22 mouse cellular contexts compared by ENCODE assay signal in genomic region chr19:25154506-25155178, GRCm38 (mm10).
DNase-seq lines count a peak whose midpoint lies in the region; ATAC-seq and TF ChIP-seq lines count a peak whose summit lies in the region.
"Had no signal": no experiment of that assay in that cellular context is flagged by ENCODE, and none has a peak within 500 bp of the region (broad histone marks: within the 10 kb centered on the region; RNA-seq: fewer than 3 reads in every experiment).

No protein-coding gene starts in this region.

- H3K79me2 ChIP-seq in heart, adult 2 months (replicated peaks; ENCODE audit: control insufficient read depth, insufficient read depth, low read length): no peaks in the 10 kb centered on the region

- no peak for DNase-seq in heart, adult 2 months
- DNase-seq in heart, postnatal 14 days: no peak
- DNase-seq in testis, postnatal 10 days (ENCODE audit: low spot score): peak; percentile 23
- DNase-seq in testis, postnatal 14 days (ENCODE audit: low spot score): no peak
- peak; percentile 33 for DNase-seq in retina, postnatal 7 days (ENCODE audit: low read depth, low spot score)
- DNase-seq: adrenal gland, adult 2 months; cerebellum, adult 8-10 months; cerebellum, postnatal 14 days; embryo, embryonic 11 days; gastrocnemius, postnatal 36 days had no signal

- 78% methylated on average over 7 of the region's 7 CpGs for WGBS in heart, adult 2 months
- WGBS in midbrain, embryonic 13.5 days: 41% methylated on average over 7 of the region's 7 CpGs
- 45% methylated on average over 7 of the region's 7 CpGs for WGBS in midbrain, embryonic 15.5 days
- 59% methylated on average over 7 of the region's 7 CpGs for WGBS in forebrain, embryonic 13.5 days

- TF ChIP-seq EP300 in heart, adult 2 months (IDR thresholded peaks at IDR 0.05; ENCODE audit: insufficient read depth, low read depth, low read length): no peak

- no peak overlapping the region for H3K4me2 ChIP-seq in midbrain, embryonic 13.5 days (replicated peaks)
- no peak overlapping the region for H3K4me2 ChIP-seq in midbrain, embryonic 15.5 days
- no peak overlapping the region for H3K4me2 ChIP-seq in forebrain, embryonic 13.5 days
- H3K4me2 ChIP-seq: embryonic facial prominence, embryonic 15.5 days; forebrain, embryonic 15.5 days; heart, embryonic 11.5 days had no signal

- H3K27me3 ChIP-seq in heart, adult 2 months (ENCODE audit: control insufficient read depth, insufficient read depth, low read length): no peaks in the 10 kb centered on the region
- no peaks in the 10 kb centered on the region for H3K27me3 ChIP-seq in midbrain, embryonic 13.5 days
- no peaks in the 10 kb centered on the region for H3K27me3 ChIP-seq in midbrain, embryonic 15.5 days (replicated peaks)
- H3K27me3 ChIP-seq in forebrain, embryonic 13.5 days: no peaks in the 10 kb centered on the region
- H3K27me3 ChIP-seq: CH12.LX; embryonic facial prominence, embryonic 15.5 days; forebrain, embryonic 15.5 days had no signal

- intact Hi-C loops in heart, adult 2 months (cut with DNase I): no loop called here
- intact Hi-C loops in heart, postnatal 14 days (cut with DNase I): no loop called here

- TF ChIP-seq CTCF in heart, adult 2 months (IDR thresholded peaks at IDR 0.05): no peak

- H3K4me3 ChIP-seq in heart, adult 2 months: no peak overlapping the region; the same call in 1 of the 2 replicates
- no peak overlapping the region for H3K4me3 ChIP-seq in midbrain, embryonic 13.5 days (replicated peaks)
- no peak overlapping the region for H3K4me3 ChIP-seq in midbrain, embryonic 15.5 days
- no peak overlapping the region for H3K4me3 ChIP-seq in forebrain, embryonic 13.5 days
- H3K4me3 ChIP-seq: embryonic facial prominence, embryonic 15.5 days; erythroblast, embryonic 14.5 days; forebrain, embryonic 10.5 days; forebrain, embryonic 15.5 days had no signal

- H3K9me3 ChIP-seq in midbrain, embryonic 13.5 days: no peaks in the 10 kb centered on the region
- H3K9me3 ChIP-seq in midbrain, embryonic 15.5 days: no peaks in the 10 kb centered on the region
- H3K9me3 ChIP-seq in forebrain, embryonic 13.5 days (replicated peaks): no peaks in the 10 kb centered on the region
- H3K9me3 ChIP-seq: embryonic facial prominence, embryonic 15.5 days; forebrain, embryonic 10.5 days; forebrain, embryonic 15.5 days had no signal

- ATAC-seq in midbrain, embryonic 13.5 days: 0 out of 2 replicates have a peak, but pooled peaks have one; percentile 55
- no peak for ATAC-seq in midbrain, embryonic 15.5 days (replicated peaks)
- no peak for ATAC-seq in forebrain, embryonic 13.5 days
- ATAC-seq: activated CD4-positive, CD25-positive, alpha-beta regulatory T cell, adult 4 months; forebrain, embryonic 15.5 days; hindbrain, postnatal 0 days; Patski had no signal

- no peak overlapping the region for H3K9ac ChIP-seq in heart, adult 2 months (ENCODE audit: low read depth, low read length)
- no peak overlapping the region for H3K9ac ChIP-seq in midbrain, embryonic 13.5 days (replicated peaks)
- no peak overlapping the region for H3K9ac ChIP-seq in midbrain, embryonic 15.5 days
- no peak overlapping the region for H3K9ac ChIP-seq in forebrain, embryonic 13.5 days
- H3K9ac ChIP-seq: embryonic facial prominence, embryonic 15.5 days; forebrain, embryonic 15.5 days had no signal

- H3K36me3 ChIP-seq in heart, adult 2 months (ENCODE audit: control insufficient read depth, insufficient read depth, low read length): no peaks in the 10 kb centered on the region
- no peaks in the 10 kb centered on the region for H3K36me3 ChIP-seq in midbrain, embryonic 13.5 days
- no peaks in the 10 kb centered on the region for H3K36me3 ChIP-seq in midbrain, embryonic 15.5 days (replicated peaks)
- no peaks in the 10 kb centered on the region for H3K36me3 ChIP-seq in forebrain, embryonic 13.5 days (ENCODE audit: poor library complexity, severe bottlenecking)
- H3K36me3 ChIP-seq: embryonic facial prominence, embryonic 15.5 days; forebrain, embryonic 10.5 days; forebrain, embryonic 15.5 days had no signal

- no peak for TF ChIP-seq POLR2A in heart, adult 2 months (IDR thresholded peaks at IDR 0.05; ENCODE audit: insufficient read depth, low read depth, low read length)

- no peaks in the 10 kb centered on the region for H3K4me1 ChIP-seq in heart, adult 2 months (ENCODE audit: control insufficient read depth, insufficient read depth, low read length)
- H3K4me1 ChIP-seq in midbrain, embryonic 13.5 days (replicated peaks): peaks cover 8% of the 10 kb centered on the region
- H3K4me1 ChIP-seq in midbrain, embryonic 15.5 days: peaks cover 3% of the 10 kb centered on the region; the same call in 1 of the 2 replicates
- H3K4me1 ChIP-seq in forebrain, embryonic 13.5 days: 0 out of 2 replicates have a peak, but pooled peaks cover 7% of the 10 kb centered on the region
- H3K4me1 ChIP-seq: embryonic facial prominence, embryonic 15.5 days; forebrain, embryonic 15.5 days had no signal

- H3K27ac ChIP-seq in heart, adult 2 months: peak overlapping the region; percentile 85
- no peak overlapping the region for H3K27ac ChIP-seq in midbrain, embryonic 13.5 days
- H3K27ac ChIP-seq in midbrain, embryonic 15.5 days: no peak overlapping the region
- H3K27ac ChIP-seq in forebrain, embryonic 13.5 days: no peak overlapping the region
- H3K27ac ChIP-seq: embryonic facial prominence, embryonic 15.5 days; forebrain, embryonic 10.5 days; forebrain, embryonic 15.5 days; hindbrain, postnatal 0 days had no signal

Comparison
In these comparisons a context has a peak if more than half of its experiments do, and no peak if none do; other contexts are left out.
1. DNase-seq: peak in testis, postnatal 10 days (single experiment) and retina, postnatal 7 days (single experiment); none in heart, adult 2 months (0 of 2), heart, postnatal 14 days (0 of 2) and testis, postnatal 14 days (single experiment).